Mouse (Mus musculus): Measurements from ENCODE around the gene Scube3. TPM values are rescaled to one million over a fixed set of nuclear protein-coding genes. Genes with fewer than 3 reads are reported as not detected.
"Not testable (repeated sequence)": the region's sequence is repeated elsewhere in the genome, so short reads cannot be mapped to it uniquely, and the experiment has no call there.

Gene Scube3
- total RNA-seq, 2 experiments from 2014 or later: 45.5 to 55.6 TPM

DNA sequence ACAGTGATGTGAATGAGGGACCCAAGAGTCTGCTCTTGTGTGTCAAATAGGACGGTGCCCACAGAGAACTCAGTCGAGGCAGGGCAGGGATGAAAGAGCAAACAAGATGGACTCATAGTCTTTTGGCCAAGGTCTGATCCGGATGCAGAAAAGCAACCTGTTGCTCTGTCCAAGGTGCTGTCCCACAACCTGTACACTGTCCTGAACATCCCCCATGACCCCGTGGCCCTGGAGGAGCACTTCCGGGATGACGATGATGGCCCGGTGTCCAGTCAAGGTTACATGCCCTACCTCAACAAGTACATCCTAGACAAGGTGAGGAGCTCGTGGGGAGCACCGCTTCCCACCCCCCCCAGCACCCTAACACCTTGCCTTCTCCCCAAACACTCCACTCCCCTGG is 74.8 kb downstream of the Scube3 start:
- no peak for DNase-seq (ENCODE audit: low spot score in 2 of 2)

DNA sequence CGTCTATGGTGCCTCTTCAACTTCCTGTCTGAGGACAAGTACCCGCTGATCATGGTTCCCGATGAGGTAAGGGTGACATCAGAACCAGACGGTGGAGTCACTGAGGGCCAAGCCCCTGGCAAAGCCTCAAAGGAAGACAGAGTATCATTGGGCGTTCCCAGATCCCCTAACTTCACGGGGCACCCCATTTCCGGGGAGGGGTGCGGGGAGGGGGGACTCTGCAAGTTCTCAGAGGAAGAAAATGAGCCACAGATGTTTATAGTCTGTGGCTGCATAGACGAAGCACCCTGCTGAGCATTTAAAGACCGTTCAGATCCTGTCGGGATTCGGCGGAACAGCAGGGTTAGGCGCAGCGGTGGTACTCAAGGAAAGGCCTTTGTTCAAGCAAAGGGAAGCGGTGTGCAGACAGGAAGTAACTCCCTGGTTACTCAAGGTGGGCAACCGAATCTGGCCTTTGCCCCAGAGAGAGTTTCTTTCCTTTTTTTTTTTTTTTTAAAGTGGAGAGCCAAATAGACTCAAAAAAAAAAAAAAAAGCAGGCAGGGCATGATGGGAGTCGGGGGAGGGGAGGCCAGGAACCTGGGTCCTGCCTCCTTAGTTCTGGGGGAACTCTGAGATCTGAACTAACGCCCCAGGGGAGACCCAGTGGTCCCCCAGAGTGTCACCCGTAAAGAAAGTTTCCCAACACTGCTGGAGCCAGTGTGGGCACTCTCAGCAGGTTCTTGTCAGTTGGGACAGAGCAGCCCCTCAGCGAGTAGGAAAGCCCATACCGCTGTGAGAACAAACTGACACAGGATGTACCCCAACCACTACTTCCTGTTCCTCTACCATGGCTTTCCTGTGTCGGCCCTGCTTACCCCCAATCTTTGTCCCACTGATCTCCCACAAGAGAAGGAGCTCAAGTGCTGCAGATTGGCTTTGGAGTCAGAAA is 76.0 kb downstream of the Scube3 start:
- DNase-seq (ENCODE audit: low spot score in 2 of 2): no peak

DNA sequence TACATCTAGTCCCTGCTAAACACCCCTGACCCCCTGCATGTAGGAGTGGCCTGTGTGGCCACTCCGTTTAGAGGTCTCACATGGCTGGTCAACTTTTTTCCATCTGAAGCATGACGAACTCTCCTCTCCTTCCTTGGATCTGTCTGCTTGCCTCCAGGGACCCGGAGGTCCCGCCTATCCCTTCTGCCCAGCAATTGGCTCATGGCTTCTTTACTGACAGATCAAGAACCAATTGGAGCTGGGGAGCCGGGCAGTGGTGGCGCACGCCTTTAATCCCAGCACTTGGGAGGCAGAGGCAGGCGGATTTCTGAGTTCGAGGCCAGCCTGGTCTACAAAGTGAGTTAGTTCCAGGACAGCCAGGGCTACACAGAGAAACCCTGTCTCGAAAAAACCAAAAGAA is 80.5 kb downstream of the Scube3 start:
- DNase-seq (ENCODE audit: low spot score in 2 of 2): not testable (repeated sequence)

DNA sequence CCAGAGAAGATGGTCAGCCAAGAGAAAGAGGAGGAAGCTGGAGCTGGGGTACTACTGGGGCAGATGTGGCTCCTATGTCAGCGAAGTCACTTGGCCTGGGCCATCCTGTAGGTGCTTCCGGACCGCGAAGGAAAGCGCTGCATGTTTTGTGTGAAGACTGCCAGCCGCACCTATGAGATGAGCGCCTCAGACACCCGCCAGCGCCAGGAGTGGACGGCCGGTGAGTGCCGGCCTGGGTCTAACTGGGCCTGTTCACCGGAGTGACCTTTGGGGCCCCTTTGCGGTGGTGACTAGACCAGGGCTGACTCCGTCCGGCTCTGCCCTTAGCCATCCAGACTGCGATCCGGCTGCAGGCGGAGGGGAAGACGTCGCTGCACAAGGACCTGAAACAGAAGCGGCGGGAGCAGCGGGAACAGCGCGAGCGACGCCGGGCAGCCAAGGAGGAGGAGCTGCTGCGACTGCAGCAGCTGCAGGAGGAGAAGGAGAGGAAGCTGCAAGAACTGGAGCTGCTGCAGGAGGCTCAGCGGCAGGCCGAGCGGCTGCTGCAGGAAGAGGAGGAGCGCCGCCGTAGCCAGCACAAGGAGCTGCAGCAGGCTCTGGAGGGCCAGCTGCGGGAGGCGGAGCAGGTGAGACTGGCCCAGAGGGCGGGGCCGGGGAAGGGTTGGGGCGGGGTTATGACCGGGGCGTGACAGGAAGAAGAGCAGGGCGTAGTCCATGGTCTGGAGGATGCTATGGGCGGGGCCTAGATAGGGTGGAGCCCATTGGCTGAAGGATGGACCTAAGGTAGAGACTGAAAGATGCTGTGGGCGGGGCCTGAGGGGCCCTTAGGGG is 81.8 kb downstream of the Scube3 start:
- peak; percentile 72 to 86 for DNase-seq (ENCODE audit: low spot score in 2 of 2)

Other genes with a start within 250 kb of the Scube3 start
- 10 to 100 TPM; 33.7 to 37.4 TPM for gene Anks1, start 232.8 kb upstream of the Scube3 start, total RNA-seq (2021)
- gene Taf11, start 232.3 kb upstream of the Scube3 start, total RNA-seq (2021): 10 to 100 TPM; 39.5 to 43.6 TPM
- gene Tcp11, start 61.5 kb upstream of the Scube3 start, total RNA-seq (2021): 1 to 10 TPM in 1 of 2 experiments, under 1 TPM in 1; 0.31 to 3.3 TPM
- gene Zfp523, start 35.0 kb downstream of the Scube3 start, total RNA-seq (2021): 10 to 100 TPM; 54.7 to 56.9 TPM
- gene Def6, start 65.6 kb downstream of the Scube3 start, total RNA-seq (2021): 1 to 10 TPM; 4.3 to 6.7 TPM
- 10 to 100 TPM; 27.1 to 33.6 TPM for gene Ppard, start 90.6 kb downstream of the Scube3 start, total RNA-seq (2021)
- 10 to 100 TPM; 38.6 to 49.3 TPM for gene Fance, start 171.4 kb downstream of the Scube3 start, total RNA-seq (2021)
- gene Rpl10a, start 186.3 kb downstream of the Scube3 start, total RNA-seq (2021): 1,000 to 10,000 TPM; 1,198 to 1,213 TPM
- gene Tead3, start 208.7 kb downstream of the Scube3 start, total RNA-seq (2021): 10 to 100 TPM; 23.8 to 27.5 TPM
- 1 to 10 TPM in 1 of 2 experiments, under 1 TPM in 1; 0.62 to 1.5 TPM for gene Tulp1, start 223.1 kb downstream of the Scube3 start, total RNA-seq (2021)

Measured in adrenal gland, postnatal 4 days (tissue).